Mouse (Mus musculus): ENCODE measurements around the gene Nr1h4. TPM values are rescaled to one million over a fixed set of nuclear protein-coding genes. Genes with fewer than 3 reads are reported as not detected.

Gene Nr1h4
- 0.12 and 0.19 TPM in 2 replicates for polyA plus RNA-seq (2012; rRNA removed)

GRCm38 (mm10) chr10:89532929-89533727 lies at the start of gene Nr1h4:
Gene Nr1h4 (minus strand): TSS chr10:89533585.

GRCm38 (mm10) chr10:89443623-89444151 lies 89.7 kb downstream of the Nr1h4 start, which contains the start of gene Gas2l3:
Gene Gas2l3 (minus strand): TSS chr10:89443967.

Other genes with a start within 250 kb of the Nr1h4 start
- gene Ano4, start 188.8 kb downstream of the Nr1h4 start, polyA plus RNA-seq (2012; rRNA removed), result 2.1 TPM in 2 replicates
- gene Gas2l3, start 89.6 kb downstream of the Nr1h4 start, polyA plus RNA-seq (2012; rRNA removed), result 5.2 and 7.9 TPM in 2 replicates
- 0.91 and 1.5 TPM in 2 replicates for gene Slc17a8, start 87.7 kb upstream of the Nr1h4 start, polyA plus RNA-seq (2012; rRNA removed)
- gene Scyl2, start 152.7 kb upstream of the Nr1h4 start, polyA plus RNA-seq (2012; rRNA removed), result 28.6 and 36.3 TPM in 2 replicates
- 16.1 and 21.0 TPM in 2 replicates for gene Actr6, start 198.7 kb upstream of the Nr1h4 start, polyA plus RNA-seq (2012; rRNA removed)
- gene Uhrf1bp1l, start 211.4 kb upstream of the Nr1h4 start, polyA plus RNA-seq (2012; rRNA removed), result 47.8 and 58.4 TPM in 2 replicates

Measured in central nervous system, embryonic 11.5 days (tissue).